Mouse (Mus musculus): ENCODE measurements around the gene Mup16. TPM values are rescaled to one million over a fixed set of nuclear protein-coding genes. Genes with fewer than 3 reads are reported as not detected.

Gene Mup16
- polyA plus RNA-seq (2012; rRNA removed) = not detected in 2 replicates

GRCm38 (mm10) chr4:61519431-61519830, at the start of gene Mup16:
Gene Mup16, minus strand, starts transcription at chr4:61519531.

Other genes starting within 250 kb of the Mup16 start
- gene Mup14, start 215.5 kb downstream of the Mup16 start, polyA plus RNA-seq (2012; rRNA removed) = 0.24 and 1.6 TPM in 2 replicates
- not detected in 2 replicates for gene Mup15, start 79.8 kb downstream of the Mup16 start, polyA plus RNA-seq (2012; rRNA removed)
- gene Mup17, start 76.3 kb upstream of the Mup16 start, polyA plus RNA-seq (2012; rRNA removed) = not detected in 2 replicates
- gene Mup18, start 154.6 kb upstream of the Mup16 start, polyA plus RNA-seq (2012; rRNA removed) = not detected in 2 replicates